Mouse (Mus musculus) thymus, postnatal 10 days (tissue): Measurements from ENCODE around the gene Tpk1.

Experiments used
- DNase-seq, 2 experiments: peaks; one replicate each; pipeline ENCODE4 v3.0.0; 2021; ENCODE audit warnings: low spot score in 2 of 2

The Tpk1 gene

GRCm38 (mm10) chr6:43354562-43355241 lies 311.4 kb downstream of the Tpk1 start:
- DNase-seq = no peak

- DNase-seq = no peak
These were observed 312.6 kb downstream of the Tpk1 start for GRCm38 (mm10) chr6:43353446-43353845.

GRCm38 (mm10) chr6:43349083-43349482 lies 317.0 kb downstream of the Tpk1 start:
- DNase-seq = no peak

GRCm38 (mm10) chr6:43347637-43348036 lies 318.4 kb downstream of the Tpk1 start:
- DNase-seq = no peak

GRCm38 (mm10) chr6:43343006-43343405 lies 323.1 kb downstream of the Tpk1 start:
- DNase-seq = no peak

GRCm38 (mm10) chr6:43342386-43342785 lies 323.7 kb downstream of the Tpk1 start:
- no peak for DNase-seq

GRCm38 (mm10) chr6:43338804-43339203 lies 327.3 kb downstream of the Tpk1 start:
- no peak for DNase-seq

GRCm38 (mm10) chr6:43337491-43337961 lies 328.6 kb downstream of the Tpk1 start:
- no peak for DNase-seq

- no peak for DNase-seq
These were observed 330.4 kb downstream of the Tpk1 start for GRCm38 (mm10) chr6:43335619-43336234.

- no peak for DNase-seq
These were observed 332.6 kb downstream of the Tpk1 start for GRCm38 (mm10) chr6:43333479-43333878.

GRCm38 (mm10) chr6:43312961-43313656 lies 353.0 kb downstream of the Tpk1 start:
- DNase-seq = no peak

- DNase-seq = no peak
These were observed 353.5 kb downstream of the Tpk1 start for GRCm38 (mm10) chr6:43312546-43312945.

- no peak for DNase-seq
These were observed 356.0 kb downstream of the Tpk1 start for GRCm38 (mm10) chr6:43310071-43310470.

- DNase-seq = no peak
These were observed 356.6 kb downstream of the Tpk1 start, which contains the start of gene Nobox for GRCm38 (mm10) chr6:43309454-43309853. Gene Nobox (minus strand): TSS chr6:43309554.

GRCm38 (mm10) chr6:43297508-43297850 lies 368.6 kb downstream of the Tpk1 start:
- no peak for DNase-seq

GRCm38 (mm10) chr6:43296798-43297507 lies 369.1 kb downstream of the Tpk1 start:
- DNase-seq = no peak

- DNase-seq = no peak
These were observed 370.2 kb downstream of the Tpk1 start for GRCm38 (mm10) chr6:43295908-43296307.
